Mouse (Mus musculus): Measurements from ENCODE around the gene Slco1a1.
"Not testable (repeated sequence)": the region's sequence is repeated elsewhere in the genome, so short reads cannot be mapped to it uniquely, and the experiment has no call there.

Slco1a1 gene

GRCm38 (mm10) chr6:141946862-141947261 is at the start of gene Slco1a1:
TSS of gene Slco1a1 (minus strand) at chr6:141946962.
- DNase-seq (ENCODE audit: extremely low read depth, low read depth, low spot score) = no peak

- no peak for DNase-seq (ENCODE audit: extremely low read depth, low read depth, low spot score)
Measured at GRCm38 (mm10) chr6:141986772-141987171, 40.0 kb upstream of the Slco1a1 start.

- no peak for DNase-seq (ENCODE audit: extremely low read depth, low read depth, low spot score)
Measured at GRCm38 (mm10) chr6:141984644-141985043, 37.9 kb upstream of the Slco1a1 start.

GRCm38 (mm10) chr6:141962420-141962819 is 15.7 kb upstream of the Slco1a1 start:
- no peak for DNase-seq (ENCODE audit: extremely low read depth, low read depth, low spot score)

- DNase-seq (ENCODE audit: extremely low read depth, low read depth, low spot score) = no peak
Measured at GRCm38 (mm10) chr6:141961861-141962260, 15.1 kb upstream of the Slco1a1 start.

- no peak for DNase-seq (ENCODE audit: extremely low read depth, low read depth, low spot score)
Measured at GRCm38 (mm10) chr6:141960482-141960881, 13.7 kb upstream of the Slco1a1 start.

GRCm38 (mm10) chr6:141940451-141940850 is 6.3 kb downstream of the Slco1a1 start:
- DNase-seq (ENCODE audit: extremely low read depth, low read depth, low spot score) = no peak

- DNase-seq (ENCODE audit: extremely low read depth, low read depth, low spot score) = no peak
Measured at GRCm38 (mm10) chr6:141898197-141898596, 48.6 kb downstream of the Slco1a1 start.

GRCm38 (mm10) chr6:141889723-141890122 is 57.0 kb downstream of the Slco1a1 start:
- no peak for DNase-seq (ENCODE audit: extremely low read depth, low read depth, low spot score)

GRCm38 (mm10) chr6:141888248-141888647 is 58.5 kb downstream of the Slco1a1 start:
- DNase-seq (ENCODE audit: extremely low read depth, low read depth, low spot score) = no peak

- DNase-seq (ENCODE audit: extremely low read depth, low read depth, low spot score) = no peak
Measured at GRCm38 (mm10) chr6:141882581-141882980, 64.2 kb downstream of the Slco1a1 start.

GRCm38 (mm10) chr6:141875742-141876141 is 71.0 kb downstream of the Slco1a1 start:
- not testable (repeated sequence) for DNase-seq (ENCODE audit: extremely low read depth, low read depth, low spot score)

- DNase-seq (ENCODE audit: extremely low read depth, low read depth, low spot score) = no peak
Measured at GRCm38 (mm10) chr6:141871711-141872110, 75.1 kb downstream of the Slco1a1 start.

GRCm38 (mm10) chr6:141868735-141869134 is 78.0 kb downstream of the Slco1a1 start:
- no peak for DNase-seq (ENCODE audit: extremely low read depth, low read depth, low spot score)

GRCm38 (mm10) chr6:141866026-141866425 is 80.7 kb downstream of the Slco1a1 start:
- DNase-seq (ENCODE audit: extremely low read depth, low read depth, low spot score) = no peak

- DNase-seq (ENCODE audit: extremely low read depth, low read depth, low spot score) = no peak
Measured at GRCm38 (mm10) chr6:141857735-141858531, 88.8 kb downstream of the Slco1a1 start.

Data from fat pad, adult 2 months (tissue).